Mouse (Mus musculus): ENCODE data around the gene D16Ertd472e. TPM values are rescaled to one million over a fixed set of nuclear protein-coding genes. Genes with fewer than 3 reads are reported as not detected.

D16Ertd472e gene
- polyA plus RNA-seq, 1 experiment from 2014 or later = 17.2 TPM

DNA sequence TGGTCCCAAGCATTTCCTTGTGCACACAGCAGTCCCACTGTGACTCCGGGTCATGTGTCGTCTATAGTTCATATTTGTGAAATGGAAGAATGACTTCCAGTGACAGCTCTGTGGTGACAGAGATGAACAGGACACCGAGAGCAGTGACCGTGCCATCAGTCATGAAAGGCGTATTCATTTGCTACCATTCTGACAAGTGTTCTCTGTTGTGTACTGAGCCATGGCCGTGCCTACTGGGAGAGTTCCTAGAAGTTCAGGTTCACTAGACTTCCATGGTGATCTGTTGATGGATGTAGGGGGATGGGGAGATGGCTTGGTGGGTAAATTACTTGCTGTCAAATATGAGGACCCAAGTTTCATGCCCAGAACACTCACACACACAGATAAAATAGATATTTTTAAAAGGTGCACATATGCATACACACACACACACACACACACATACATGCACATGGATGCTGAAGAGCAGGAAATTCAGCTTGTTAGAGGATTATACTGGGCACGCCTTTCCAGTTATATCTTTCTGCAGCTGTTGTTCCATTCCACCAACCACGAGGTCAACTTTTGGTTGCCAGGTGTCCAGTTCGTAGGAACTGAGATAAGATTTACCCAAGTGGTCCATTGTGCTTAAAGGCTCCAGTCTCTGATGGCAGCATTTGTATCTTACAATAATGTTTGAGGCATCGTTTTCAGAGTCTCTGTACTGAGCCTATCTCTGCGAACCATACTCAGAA, 9.3 kb upstream of the D16Ertd472e start:
- WGBS = 74% methylated on average over 11 of the region's 11 CpGs
- no peaks in the 10 kb centered on the region for H3K4me1 ChIP-seq
- no peaks in the 10 kb centered on the region for H3K27me3 ChIP-seq
- no peaks in the 10 kb centered on the region for H3K36me3 ChIP-seq
- no peak for ATAC-seq (ENCODE audit: borderline replicate concordance, extremely low read depth, low FRiP score, low TSS enrichment)
- H3K9me3 ChIP-seq = no peaks in the 10 kb centered on the region
- H3K4me2 ChIP-seq = no peak overlapping the region
- H3K9ac ChIP-seq = no peak overlapping the region
- no peak overlapping the region for H3K4me3 ChIP-seq
- no peak overlapping the region for H3K27ac ChIP-seq

DNA sequence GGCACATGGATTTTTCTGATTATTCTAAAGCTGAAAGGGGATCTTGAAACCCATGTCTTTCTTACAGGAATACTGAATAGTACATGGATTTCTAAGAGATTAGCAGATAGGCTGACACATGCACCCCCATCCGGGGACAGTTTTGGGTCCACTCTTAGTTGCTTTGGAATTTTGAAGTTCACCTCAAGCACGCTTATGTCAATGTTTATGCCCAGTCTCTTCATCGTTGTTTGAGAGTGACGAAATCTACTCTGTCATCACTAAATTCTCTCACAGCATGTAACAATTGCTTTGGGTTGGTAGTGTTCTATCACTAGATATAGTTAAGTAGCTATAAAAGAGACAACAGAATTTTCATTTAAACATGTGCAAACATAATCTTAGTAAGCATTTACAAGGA, 8.7 kb upstream of the D16Ertd472e start:
- no peak overlapping the region for H3K4me2 ChIP-seq
- H3K9me3 ChIP-seq = no peaks in the 10 kb centered on the region
- H3K9ac ChIP-seq = no peak overlapping the region
- ATAC-seq (ENCODE audit: borderline replicate concordance, extremely low read depth, low FRiP score, low TSS enrichment) = no peak
- 58% methylated on average over 4 of the region's 4 CpGs for WGBS
- H3K4me1 ChIP-seq = no peaks in the 10 kb centered on the region
- H3K27ac ChIP-seq = no peak overlapping the region
- H3K4me3 ChIP-seq = no peak overlapping the region
- no peaks in the 10 kb centered on the region for H3K27me3 ChIP-seq
- H3K36me3 ChIP-seq = no peaks in the 10 kb centered on the region

DNA sequence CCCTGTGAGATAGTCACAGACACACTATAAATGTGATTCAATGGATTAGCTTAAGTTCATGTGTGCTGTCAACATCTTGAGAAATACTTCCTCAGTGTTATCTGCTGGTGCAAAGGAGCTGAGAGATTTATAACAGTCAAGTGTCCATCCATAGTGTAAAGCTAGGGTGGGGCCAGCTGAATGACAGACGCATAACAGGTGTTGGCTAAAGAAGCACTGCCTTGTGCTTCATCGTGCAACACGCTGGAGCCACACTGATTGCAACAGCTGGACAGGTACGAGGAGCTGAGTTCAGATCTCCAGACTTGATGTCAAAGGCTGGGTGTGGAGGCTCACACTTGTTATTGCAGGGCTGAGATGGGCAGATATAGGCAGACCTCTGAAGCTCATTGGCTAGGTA, 7.5 kb upstream of the D16Ertd472e start:
- Histone ChIP-seq H3K9me3 (no peaks in the 10 kb centered on the region), H3K9ac (no peak overlapping the region), H3K36me3 (no peaks in the 10 kb centered on the region), H3K4me1 (no peaks in the 10 kb centered on the region), H3K4me2 (no peak overlapping the region), H3K27me3 (no peaks in the 10 kb centered on the region), H3K27ac (no peak overlapping the region), H3K4me3 (no peak overlapping the region)
- WGBS = 82% methylated on average over 4 of the region's 4 CpGs
- no peak for ATAC-seq (ENCODE audit: borderline replicate concordance, extremely low read depth, low FRiP score, low TSS enrichment)

DNA sequence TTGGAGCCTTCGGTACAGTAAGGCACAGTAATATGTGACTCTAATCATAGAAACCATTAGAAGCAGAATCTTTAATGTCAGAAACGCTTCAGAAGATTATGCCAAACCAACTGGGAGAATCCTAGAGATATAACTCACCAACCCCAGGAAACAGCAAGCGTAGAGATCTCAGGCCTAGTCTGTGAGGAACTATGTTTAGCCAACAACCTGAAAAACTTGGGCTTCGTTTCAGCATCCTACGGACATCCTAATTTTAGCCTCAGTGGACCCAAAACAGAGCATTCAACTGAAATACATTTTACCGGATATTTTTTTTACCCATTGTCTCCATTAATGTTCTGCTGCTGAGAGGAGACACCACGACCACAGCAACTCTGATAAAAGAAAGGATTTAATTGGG, 3.9 kb upstream of the D16Ertd472e start:
- ATAC-seq (ENCODE audit: borderline replicate concordance, extremely low read depth, low FRiP score, low TSS enrichment) = no peak
- H3K4me3 ChIP-seq = no peak overlapping the region

DNA sequence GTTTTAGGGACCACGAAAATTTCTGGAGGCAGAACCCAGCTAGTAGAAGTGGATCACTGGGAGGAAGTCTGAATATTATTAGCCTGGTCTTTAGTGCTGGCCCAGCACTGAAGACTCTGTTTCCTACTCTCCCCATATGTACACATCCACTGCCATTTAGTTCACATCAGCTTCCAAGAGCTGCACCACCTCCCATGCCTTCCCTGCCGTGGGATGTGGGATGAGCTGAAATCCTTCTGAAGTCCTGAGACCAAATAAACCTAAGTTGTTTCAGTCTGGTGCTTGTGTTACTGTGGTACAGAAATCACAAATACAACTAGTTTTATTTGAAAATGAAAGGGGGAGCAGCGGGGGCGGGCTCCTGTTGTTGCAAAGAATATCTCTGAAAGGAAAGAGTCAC, 2.9 kb upstream of the D16Ertd472e start:
- Histone ChIP-seq H3K9ac (no peak overlapping the region), H3K27ac (no peak overlapping the region), H3K4me3 (no peak overlapping the region), H3K9me3 (no peaks in the 10 kb centered on the region), H3K4me1 (peaks cover 5% of the 10 kb centered on the region), H3K36me3 (no peaks in the 10 kb centered on the region), H3K27me3 (no peaks in the 10 kb centered on the region), H3K4me2 (no peak overlapping the region)
- 86% methylated on average over 4 of the region's 4 CpGs for WGBS
- no peak for ATAC-seq (ENCODE audit: borderline replicate concordance, extremely low read depth, low FRiP score, low TSS enrichment)

More for the DNA sequence above, 3.9 kb upstream of the D16Ertd472e start:
- 93% methylated on average over 7 of the region's 7 CpGs for WGBS
- H3K9ac ChIP-seq = no peak overlapping the region
- H3K9me3 ChIP-seq = no peaks in the 10 kb centered on the region
- no peaks in the 10 kb centered on the region for H3K36me3 ChIP-seq
- H3K4me2 ChIP-seq = no peak overlapping the region
- H3K4me1 ChIP-seq = no peaks in the 10 kb centered on the region
- H3K27me3 ChIP-seq = no peaks in the 10 kb centered on the region
- no peak overlapping the region for H3K27ac ChIP-seq

DNA sequence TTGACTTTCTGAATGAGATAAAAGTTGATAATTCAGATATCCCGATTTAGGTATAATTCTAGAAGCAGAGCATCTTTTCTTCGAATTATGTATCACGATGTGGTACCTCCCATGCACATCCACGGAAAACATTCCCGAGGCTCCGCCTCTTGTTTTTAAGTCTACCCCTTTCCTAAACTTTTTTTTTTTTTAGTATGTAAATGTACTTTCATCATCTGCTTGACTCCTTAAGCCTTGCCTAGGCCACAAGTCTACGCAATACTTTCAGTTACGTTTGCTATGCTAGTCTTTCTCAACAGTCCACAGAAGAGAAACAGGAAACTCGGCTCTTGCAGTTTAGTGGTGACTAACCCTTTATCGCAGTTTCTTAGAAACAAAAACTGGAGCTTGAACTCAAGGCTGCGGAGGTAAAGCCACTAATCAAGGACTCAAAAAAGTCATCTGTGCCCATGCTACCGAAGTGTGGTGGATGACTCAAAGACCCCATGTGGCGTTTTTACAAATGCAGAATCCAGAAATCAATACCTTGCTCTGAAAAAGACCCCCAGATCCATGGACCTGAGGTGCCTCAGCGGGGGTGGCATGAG, 670 bp upstream of the D16Ertd472e start:
- H3K9ac ChIP-seq = peak overlapping the region; percentile 73
- peak overlapping the region; percentile 69 for H3K4me2 ChIP-seq
- H3K4me3 ChIP-seq = peak overlapping the region; percentile 68
- peak; percentile 33; the same call in 1 of the 2 replicates for ATAC-seq (ENCODE audit: borderline replicate concordance, extremely low read depth, low FRiP score, low TSS enrichment)
- no peaks in the 10 kb centered on the region for H3K9me3 ChIP-seq
- WGBS = 14% methylated on average over 14 of the region's 14 CpGs
- H3K27ac ChIP-seq = peak overlapping the region; percentile 88
- no peaks in the 10 kb centered on the region for H3K27me3 ChIP-seq
- H3K36me3 ChIP-seq = no peaks in the 10 kb centered on the region
- peaks cover 16% of the 10 kb centered on the region for H3K4me1 ChIP-seq

DNA sequence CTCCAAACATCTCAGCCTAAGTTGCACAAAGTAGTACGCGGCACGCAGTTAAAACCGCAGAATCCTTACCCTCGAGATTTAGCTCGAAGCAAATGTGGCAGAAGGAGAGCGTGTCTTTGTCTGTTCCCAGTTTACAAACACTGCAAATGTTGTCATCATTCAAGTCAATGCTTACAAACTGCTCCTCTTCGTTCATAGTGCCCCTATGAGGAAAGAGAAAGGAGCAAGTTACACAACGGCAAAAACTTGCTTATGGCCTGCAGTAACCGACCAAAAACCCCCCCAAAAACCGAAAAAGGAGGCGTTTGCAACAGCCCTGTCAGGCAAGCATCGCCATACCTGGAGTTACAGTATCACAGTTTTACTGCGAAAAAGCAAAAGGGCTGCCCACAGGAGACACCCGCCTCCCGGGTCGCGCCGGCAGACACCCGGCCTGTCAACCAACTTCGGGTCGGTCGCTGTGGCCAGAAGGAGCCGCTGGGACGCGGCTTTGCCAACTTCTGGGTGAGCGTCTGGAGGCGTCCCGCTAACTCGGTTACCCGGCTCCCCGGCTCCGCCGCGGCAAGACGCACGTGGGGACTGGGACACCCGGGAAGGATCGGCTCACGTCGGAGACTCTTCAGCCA, 543 bp downstream of the D16Ertd472e start:
- Histone ChIP-seq H3K4me2 (peak overlapping the region; percentile 69), H3K9me3 (no peaks in the 10 kb centered on the region), H3K4me1 (peaks cover 16% of the 10 kb centered on the region), H3K4me3 (peak overlapping the region; percentile 68), H3K36me3 (no peaks in the 10 kb centered on the region), H3K9ac (peak overlapping the region; percentile 73), H3K27ac (peak overlapping the region; percentile 88), H3K27me3 (no peaks in the 10 kb centered on the region)
- WGBS = under 1% methylated on average over 41 of the region's 41 CpGs
- peak; percentile 74 for ATAC-seq (ENCODE audit: borderline replicate concordance, extremely low read depth, low FRiP score, low TSS enrichment)

DNA sequence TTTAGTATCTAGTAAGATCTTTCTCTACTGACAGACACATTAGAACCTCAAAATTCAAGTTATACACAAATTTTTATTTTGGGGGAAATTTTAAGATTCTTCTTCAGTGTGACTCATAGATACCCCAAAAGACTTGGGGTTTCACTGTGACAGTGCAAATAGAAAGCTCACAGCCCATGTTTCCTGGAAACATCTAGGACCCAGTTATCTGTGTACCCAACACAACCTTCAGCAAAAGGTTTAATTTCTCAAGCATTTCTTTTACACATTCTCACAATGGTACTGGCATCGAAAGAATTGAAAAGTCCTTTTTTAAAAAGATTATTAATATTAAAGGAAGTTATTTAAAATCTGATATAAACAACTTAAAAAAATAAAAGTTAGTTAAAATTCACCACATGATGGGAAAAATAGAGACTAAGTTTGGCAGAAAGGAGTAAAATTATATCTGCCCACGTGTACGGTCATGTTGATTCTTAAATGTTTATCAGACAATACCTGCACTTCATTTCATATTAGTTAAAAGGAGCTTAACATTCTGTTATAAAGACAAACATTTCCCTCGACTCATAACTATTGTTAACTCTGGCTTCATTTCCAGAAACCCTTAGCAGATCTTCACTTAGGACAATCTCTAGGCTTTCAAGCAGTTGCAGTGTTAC, 1.2 kb downstream of the D16Ertd472e start:
- Histone ChIP-seq H3K4me2 (peak overlapping the region; percentile 69), H3K36me3 (no peaks in the 10 kb centered on the region), H3K4me1 (peaks cover 16% of the 10 kb centered on the region), H3K9ac (peak overlapping the region; percentile 73), H3K27me3 (no peaks in the 10 kb centered on the region), H3K27ac (peak overlapping the region; percentile 88), H3K9me3 (no peaks in the 10 kb centered on the region), H3K4me3 (peak overlapping the region; percentile 68)
- WGBS = 22% methylated on average over 4 of the region's 4 CpGs
- ATAC-seq (ENCODE audit: borderline replicate concordance, extremely low read depth, low FRiP score, low TSS enrichment) = no peak

DNA sequence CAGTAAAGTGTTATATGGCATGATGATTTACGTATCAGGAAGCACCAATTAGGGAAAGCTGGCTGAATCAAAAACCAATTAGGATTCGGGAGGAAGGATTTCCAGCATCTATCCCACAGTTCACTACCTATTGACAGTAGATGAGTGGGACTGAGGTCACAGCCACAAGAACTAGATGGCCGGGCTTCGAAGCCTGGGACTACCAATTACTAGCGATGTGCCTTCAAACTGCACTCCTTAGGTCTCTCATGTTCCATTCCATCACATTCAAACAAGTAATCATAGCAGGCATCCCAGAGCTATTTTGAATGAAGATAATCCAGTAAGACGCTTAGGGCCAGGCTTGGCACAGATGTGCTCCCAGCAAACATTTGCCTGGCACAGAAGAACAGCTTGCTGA, 2.3 kb downstream of the D16Ertd472e start:
- Histone ChIP-seq H3K27ac (no peak overlapping the region), H3K4me2 (peak overlapping the region; percentile 69), H3K36me3 (no peaks in the 10 kb centered on the region), H3K9ac (peak overlapping the region; percentile 16; the same call in 1 of the 2 replicates), H3K27me3 (no peaks in the 10 kb centered on the region), H3K4me3 (peak overlapping the region; percentile 5), H3K4me1 (peaks cover 16% of the 10 kb centered on the region), H3K9me3 (no peaks in the 10 kb centered on the region)
- 47% methylated on average over 6 of the region's 6 CpGs for WGBS
- no peak for ATAC-seq (ENCODE audit: borderline replicate concordance, extremely low read depth, low FRiP score, low TSS enrichment)

DNA sequence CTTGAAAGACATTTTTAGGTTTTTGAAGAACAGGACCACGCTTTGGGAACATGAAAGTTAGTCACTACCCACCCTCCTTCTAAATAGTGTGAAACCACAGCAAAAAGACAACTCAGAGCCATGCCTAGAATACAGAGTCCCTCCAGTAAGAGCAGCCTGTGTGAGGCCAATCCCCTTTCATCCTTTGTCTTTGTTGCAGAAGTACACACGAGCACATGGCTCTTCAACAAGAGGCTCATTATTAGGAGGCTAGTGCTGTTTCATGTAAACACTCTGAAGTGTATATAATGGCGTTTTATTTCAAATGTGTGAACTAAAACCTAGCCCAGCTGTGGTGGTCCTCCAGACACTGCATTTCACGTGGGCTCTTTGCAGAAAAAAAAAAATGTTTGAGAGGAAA, 3.5 kb downstream of the D16Ertd472e start:
- Histone ChIP-seq H3K9me3 (no peaks in the 10 kb centered on the region), H3K27me3 (no peaks in the 10 kb centered on the region), H3K36me3 (no peaks in the 10 kb centered on the region), H3K9ac (no peak overlapping the region), H3K4me2 (no peak overlapping the region), H3K4me3 (no peak overlapping the region), H3K4me1 (peaks cover 16% of the 10 kb centered on the region), H3K27ac (no peak overlapping the region)
- WGBS = 37% methylated on average over 4 of the region's 4 CpGs
- ATAC-seq (ENCODE audit: borderline replicate concordance, extremely low read depth, low FRiP score, low TSS enrichment) = no peak

DNA sequence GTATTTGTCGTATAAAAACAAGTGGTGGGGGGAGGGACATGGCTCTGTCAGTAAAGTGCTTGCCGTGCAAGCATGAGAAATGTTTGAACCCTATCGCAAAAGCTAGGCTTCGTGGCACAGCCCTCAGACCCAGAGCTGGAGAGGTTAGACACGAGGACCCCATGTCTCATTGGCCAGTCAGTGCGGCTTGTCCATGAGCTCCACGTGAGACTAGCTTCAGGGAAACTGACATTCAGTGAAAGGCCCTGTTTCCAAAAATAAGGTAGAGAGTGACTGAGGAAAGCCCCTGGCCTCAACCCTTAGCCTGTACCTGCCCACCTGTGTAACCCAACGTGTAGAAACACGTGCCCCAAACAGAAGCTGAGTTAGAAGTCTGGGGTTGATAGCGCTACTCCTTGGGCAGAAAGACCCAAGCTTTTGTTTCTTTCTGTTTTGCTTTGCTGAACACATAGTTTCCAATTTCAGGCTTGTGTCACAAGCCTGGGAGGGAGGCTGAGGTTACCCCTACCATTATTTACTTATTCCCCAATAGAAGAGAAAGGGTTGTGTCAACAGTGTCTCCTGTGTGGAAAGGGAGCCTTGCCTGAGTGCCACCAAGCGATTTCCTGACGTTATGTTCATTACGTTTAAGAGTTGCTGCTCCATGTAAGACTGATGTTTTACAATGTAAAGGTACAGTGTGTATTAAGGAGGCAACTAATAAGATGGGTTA, 12.2 kb downstream of the D16Ertd472e start:
- Histone ChIP-seq H3K4me1 (0 out of 2 replicates have a peak, but pooled peaks cover 5% of the 10 kb centered on the region), H3K4me3 (no peak overlapping the region), H3K4me2 (no peak overlapping the region), H3K9ac (no peak overlapping the region), H3K27ac (no peak overlapping the region), H3K36me3 (peaks cover 11% of the 10 kb centered on the region), H3K9me3 (no peaks in the 10 kb centered on the region), H3K27me3 (no peaks in the 10 kb centered on the region)
- ATAC-seq (ENCODE audit: borderline replicate concordance, extremely low read depth, low FRiP score, low TSS enrichment) = no peak
- 71% methylated on average over 13 of the region's 13 CpGs for WGBS
